Mouse (Mus musculus) hematopoietic multipotent progenitor cell, adult 10-12 weeks (in vitro differentiated cells): Measurements from ENCODE around the gene Lsm10. TPM values are rescaled to one million over a fixed set of nuclear protein-coding genes. Genes with fewer than 3 reads are reported as not detected.

ENCODE experiments used
- polyA plus RNA-seq: library from polyadenylated mRNA; stranded (reverse); fragments of >175 nt; gene quantifications from 2 replicates; pipeline ENCODE4 v1.2.3, GENCODE M21; 2012; ENCODE audit warnings: low replicate concordance

Lsm10 gene
- 8.6 and 12.8 TPM in 2 replicates for polyA plus RNA-seq

DNA sequence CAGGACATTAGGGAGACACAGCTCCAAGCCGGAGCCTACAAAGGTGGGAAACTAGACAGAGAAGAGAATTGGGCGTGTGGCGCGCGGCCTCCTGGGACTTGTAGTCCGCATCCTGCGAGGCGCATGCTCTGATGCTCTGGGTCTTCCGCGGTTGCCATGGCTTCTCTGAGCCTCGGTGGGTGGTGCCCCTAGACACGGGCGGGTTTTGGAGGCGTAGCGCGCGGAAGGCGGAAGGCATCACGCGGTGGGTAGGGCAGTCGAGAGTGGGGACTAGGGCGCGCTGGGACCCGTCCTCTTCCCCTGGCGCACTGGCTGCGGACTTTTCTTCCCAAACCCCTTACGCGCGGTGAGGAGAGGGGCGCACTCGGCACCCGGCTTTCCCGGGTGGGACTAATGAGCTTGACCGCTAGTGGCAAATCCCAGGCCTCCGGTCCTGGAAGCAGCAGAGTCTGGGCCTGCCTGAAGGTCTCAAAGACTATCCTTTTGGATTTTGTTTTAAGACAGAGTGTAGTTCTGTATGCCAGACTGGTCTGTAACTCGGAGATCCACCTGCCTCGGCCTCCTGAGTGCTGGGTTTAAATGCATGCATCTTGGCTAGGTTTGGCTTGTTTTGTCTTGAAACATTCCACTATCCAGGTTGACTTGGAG, at the start of gene Lsm10:
Lsm10 (plus strand) TSS at position 160 of the 648 bp plus-strand sequence.

DNA sequence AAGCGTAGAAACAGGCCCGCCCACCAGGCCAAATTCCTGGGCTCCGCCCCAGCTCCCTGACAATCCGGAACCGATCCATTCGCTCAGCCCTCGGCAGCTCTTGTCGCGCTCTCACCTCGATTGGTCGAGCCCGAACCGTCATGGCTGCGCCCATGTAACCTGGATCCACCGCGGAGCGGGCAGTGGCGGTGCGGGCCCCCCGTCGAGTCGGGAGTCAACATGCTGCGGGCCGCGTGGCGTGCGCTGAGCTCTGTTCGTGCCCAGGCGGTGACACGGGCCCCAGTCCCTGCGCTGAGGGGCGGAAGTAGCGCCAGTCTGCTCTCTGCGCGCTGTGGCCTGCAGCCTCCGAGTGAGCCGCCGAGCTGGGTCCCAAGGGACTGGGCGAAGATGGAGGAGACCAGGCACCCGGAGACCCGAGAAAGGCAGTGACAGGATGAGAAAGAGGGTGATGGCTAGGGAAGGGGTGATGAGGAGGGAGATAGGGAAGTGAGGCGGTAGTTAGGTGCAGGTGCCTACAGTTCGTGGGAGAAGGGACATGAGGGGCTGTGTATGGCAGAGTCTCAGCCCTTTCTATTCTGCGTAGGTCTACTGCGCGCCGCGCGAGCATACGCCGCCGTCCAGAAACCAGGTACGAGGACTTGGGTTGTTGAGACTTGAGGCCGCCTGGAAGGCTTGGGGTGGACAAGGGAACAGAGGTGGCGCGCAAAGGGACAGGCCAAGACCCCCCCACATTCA, 49.4 kb upstream of the Lsm10 start, which contains the start of gene Mrps15:
Mrps15 (plus strand) TSS at position 75 of the 735 bp plus-strand sequence.

DNA sequence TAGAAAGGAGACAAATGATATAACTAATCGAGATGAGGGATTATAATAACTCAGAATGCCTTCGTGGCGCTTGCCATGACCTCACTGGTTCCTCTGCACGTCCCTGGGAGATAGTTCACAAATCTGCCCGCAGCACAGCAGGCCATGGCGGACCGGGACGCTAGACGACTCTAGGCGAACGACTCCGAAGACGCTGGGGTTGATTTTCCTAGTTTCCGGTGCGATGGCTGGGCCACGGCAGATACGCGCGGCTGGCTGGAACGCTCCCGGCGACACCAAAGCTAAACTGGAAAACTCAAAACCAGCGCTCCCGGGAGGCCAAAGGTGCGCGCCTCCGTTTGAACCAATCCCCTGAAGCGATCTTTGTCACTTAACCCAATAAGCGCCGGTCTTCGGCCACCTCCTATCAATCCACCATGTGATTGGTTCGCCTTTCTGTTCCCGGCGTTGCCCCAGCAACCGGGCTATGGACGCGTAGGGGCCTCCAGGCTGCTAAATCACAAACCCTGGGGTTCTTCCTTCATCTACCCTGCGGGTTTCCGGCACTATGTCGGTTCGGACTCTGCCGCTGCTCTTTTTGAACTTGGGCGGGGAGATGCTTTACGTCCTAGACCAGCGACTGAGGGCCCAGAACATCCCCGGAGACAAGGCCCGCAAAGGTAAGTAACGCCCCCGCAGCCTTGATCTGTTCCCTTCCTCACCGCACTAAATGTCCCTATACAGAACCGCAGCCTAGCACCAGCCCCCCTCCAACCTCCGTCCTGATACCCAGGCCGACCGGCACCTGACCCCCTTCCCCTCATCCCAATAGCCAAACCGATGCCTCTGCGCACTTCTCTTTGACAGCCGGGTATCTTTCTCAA, 38.1 kb upstream of the Lsm10 start, which contains the start of gene Oscp1:
Oscp1 (plus strand) TSS at position 432 of the 863 bp plus-strand sequence.

DNA sequence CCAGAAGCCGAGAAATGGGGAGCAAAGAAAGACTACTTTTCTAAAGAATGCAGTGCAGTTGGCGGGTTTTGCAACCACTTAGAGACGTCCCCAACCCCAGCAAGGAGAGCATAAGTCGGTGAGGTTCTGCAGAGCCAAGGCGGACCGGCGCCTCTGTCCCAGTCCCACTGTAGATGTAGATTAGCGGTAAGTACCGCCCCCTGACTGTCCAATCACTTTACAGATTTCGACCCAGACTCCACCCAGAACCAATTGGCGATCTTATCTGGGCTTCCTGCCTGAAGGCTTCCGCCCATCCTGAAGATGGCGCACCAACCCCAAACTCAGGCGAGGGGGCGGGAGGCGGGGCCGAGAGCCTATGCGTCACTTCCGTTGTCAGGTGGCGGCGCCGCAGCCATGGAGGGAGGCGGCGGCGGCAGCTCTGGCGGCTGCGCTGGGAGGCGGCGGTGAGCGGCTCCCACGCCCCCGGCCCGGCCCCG, 7.2 kb downstream of the Lsm10 start, which contains the start of gene Stk40:
Stk40 (plus strand) TSS at position 368 of the 479 bp plus-strand sequence.

DNA sequence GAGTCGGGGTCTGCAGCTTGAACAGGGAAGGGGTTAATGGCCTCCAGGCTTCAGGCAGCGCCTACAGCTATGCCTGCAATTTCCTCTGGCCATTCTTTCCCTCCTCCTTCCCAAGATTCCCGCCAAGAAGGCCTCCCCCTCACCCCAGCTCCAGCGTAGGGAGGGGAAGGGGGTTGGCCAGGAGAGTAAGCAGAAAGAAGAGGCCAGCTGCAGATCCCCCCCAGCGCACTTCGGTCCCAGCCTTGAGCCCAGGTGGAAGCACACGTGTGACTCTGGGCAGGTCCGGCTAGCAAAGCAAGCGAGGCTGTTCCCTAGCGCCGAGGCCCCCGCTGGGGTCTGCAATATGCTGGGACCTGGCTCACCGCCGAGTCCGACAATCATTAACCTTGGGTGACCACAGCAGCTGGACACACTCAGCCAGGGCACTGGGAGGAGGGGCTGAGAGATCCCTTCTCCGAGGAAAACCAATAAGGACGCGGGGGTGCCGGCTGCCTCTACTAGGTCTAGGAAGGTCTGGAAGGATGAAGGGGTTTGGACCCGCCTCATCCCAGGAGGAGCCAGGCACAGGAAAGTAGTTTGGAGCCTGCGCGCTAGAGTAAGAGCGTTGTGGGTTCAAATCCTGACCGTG, 51.2 kb downstream of the Lsm10 start, which contains the start of gene Eva1b:
Eva1b (plus strand) TSS at position 212 of the 628 bp plus-strand sequence.

Other genes with a start within 250 kb of the Lsm10 start
- gene Csf3r, start 72.1 kb upstream of the Lsm10 start, polyA plus RNA-seq: 151 and 351 TPM in 2 replicates
- gene Mrps15, start 49.7 kb upstream of the Lsm10 start, polyA plus RNA-seq: 89.6 and 141 TPM in 2 replicates
- gene Oscp1, start 38.1 kb upstream of the Lsm10 start, polyA plus RNA-seq: 0.03 and 0.62 TPM in 2 replicates
- gene Stk40, start 7.3 kb downstream of the Lsm10 start, polyA plus RNA-seq: 72.3 and 85.9 TPM in 2 replicates
- 25.6 and 64.1 TPM in 2 replicates for gene Eva1b, start 51.1 kb downstream of the Lsm10 start, polyA plus RNA-seq
- 0.44 and 0.50 TPM in 2 replicates for gene Sh3d21, start 66.9 kb downstream of the Lsm10 start, polyA plus RNA-seq
- 107 and 126 TPM in 2 replicates for gene Thrap3, start 106.1 kb downstream of the Lsm10 start, polyA plus RNA-seq
- 157 and 554 TPM in 2 replicates for gene Map7d1, start 159.7 kb downstream of the Lsm10 start, polyA plus RNA-seq
- gene Trappc3, start 165.7 kb downstream of the Lsm10 start, polyA plus RNA-seq: 27.3 and 28.0 TPM in 2 replicates
- gene Col8a2, start 190.2 kb downstream of the Lsm10 start, polyA plus RNA-seq: 0.58 and 1.0 TPM in 2 replicates
- gene Adprhl2, start 225.1 kb downstream of the Lsm10 start, polyA plus RNA-seq: 46.3 and 51.9 TPM in 2 replicates
- not detected in 2 replicates for gene Tekt2, start 229.1 kb downstream of the Lsm10 start, polyA plus RNA-seq